Mouse (Mus musculus) C2C12 (cell line): ENCODE measurements around the gene Grm8.

Experiments used
- CEBPB ChIP-seq: IDR thresholded peaks from one replicate; pipeline ENCODE4 v1.6.1; 2011; ENCODE audit warnings: low read depth, mild to moderate bottlenecking, control low read depth, moderate library complexity
- CTCF ChIP-seq: IDR thresholded peaks from one replicate; pipeline ENCODE4 v1.5.1; 2011; ENCODE audit not compliant: control insufficient read depth, insufficient read depth, insufficient read length

DNA sequence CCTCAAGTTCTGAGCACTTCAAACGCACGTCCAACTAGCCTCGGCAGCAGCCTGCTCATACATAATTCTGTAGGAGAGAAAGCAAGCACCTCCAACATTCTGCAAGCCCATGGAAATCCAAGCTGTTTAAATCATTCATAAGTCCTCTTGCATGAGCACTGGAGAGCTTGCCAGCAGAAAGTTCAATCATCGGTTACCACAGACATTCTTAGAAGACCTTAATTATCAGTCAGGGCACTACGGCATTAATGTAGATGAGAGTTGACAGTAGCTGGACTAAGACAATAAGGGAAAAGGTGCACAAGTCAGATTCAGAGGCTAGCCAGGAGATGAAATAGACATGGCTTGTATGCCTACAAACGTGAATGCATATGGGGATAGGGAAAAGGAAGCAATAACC lies 42.5 kb downstream of the Grm8 start:
- TF ChIP-seq CTCF, result no peak
- TF ChIP-seq CEBPB, result no peak
